Comparison of ENCODE assay signal across 8 mouse cellular contexts in genomic region chr17:31330622-31331021, GRCm38 (mm10). TPM values are rescaled to one million over a fixed set of nuclear protein-coding genes. Genes with fewer than 3 reads are reported as not detected.
DNase-seq lines count a peak whose midpoint lies in the region; ATAC-seq lines count a peak whose summit lies in the region.

No protein-coding gene starts in this region.

- no peaks in the 10 kb centered on the region for H3K27me3 ChIP-seq in forebrain, embryonic 11.5 days (ENCODE audit: control insufficient read depth, insufficient read depth, low read length)
- H3K27me3 ChIP-seq in forebrain, embryonic 16.5 days (replicated peaks; ENCODE audit: control insufficient read depth, insufficient read depth, low read length): no peaks in the 10 kb centered on the region
- H3K27me3 ChIP-seq in embryonic facial prominence, embryonic 14.5 days (replicated peaks; ENCODE audit: control insufficient read depth, insufficient read depth, low read length): no peaks in the 10 kb centered on the region

- peak; percentile 83 for DNase-seq in forebrain, embryonic 11.5 days (ENCODE audit: low spot score)
- DNase-seq in A20 (ENCODE audit: low read depth, low spot score): peak; percentile 70
- peak; percentile 66 for DNase-seq in adrenal gland, postnatal 25 days
- DNase-seq in embryonic facial prominence, embryonic 14.5 days (ENCODE audit: low spot score): peak; percentile 48
- DNase-seq in kidney, postnatal 10 days: peak; percentile 81
- DNase-seq in lung, postnatal 25 days (ENCODE audit: low spot score): peak; percentile 56
- DNase-seq in spleen, postnatal 4 days (ENCODE audit: low spot score in 2 of 2): peak; percentile 54 to 79

- H3K9ac ChIP-seq in forebrain, embryonic 11.5 days (ENCODE audit: low read length): no peak overlapping the region
- no peak overlapping the region for H3K9ac ChIP-seq in forebrain, embryonic 16.5 days (replicated peaks; ENCODE audit: low read depth, low read length)
- no peak overlapping the region for H3K9ac ChIP-seq in embryonic facial prominence, embryonic 14.5 days (ENCODE audit: low read depth, low read length)

- no peak overlapping the region for H3K27ac ChIP-seq in forebrain, embryonic 11.5 days (ENCODE audit: low read depth, low read length)
- no peak overlapping the region for H3K27ac ChIP-seq in forebrain, embryonic 16.5 days (ENCODE audit: low read length)
- no peak overlapping the region for H3K27ac ChIP-seq in embryonic facial prominence, embryonic 14.5 days (replicated peaks; ENCODE audit: low read depth, low read length)

- ATAC-seq in forebrain, embryonic 11.5 days (replicated peaks; ENCODE audit: low FRiP score): no peak
- ATAC-seq in forebrain, embryonic 16.5 days: no peak
- 0 out of 2 replicates have a peak, but pooled peaks have one; percentile 30 for ATAC-seq in embryonic facial prominence, embryonic 14.5 days (ENCODE audit: low read depth)

- H3K9me3 ChIP-seq in forebrain, embryonic 11.5 days (ENCODE audit: control insufficient read depth, low read length): no peaks in the 10 kb centered on the region
- no peaks in the 10 kb centered on the region for H3K9me3 ChIP-seq in forebrain, embryonic 16.5 days (ENCODE audit: control insufficient read depth, low read length)
- H3K9me3 ChIP-seq in embryonic facial prominence, embryonic 14.5 days (ENCODE audit: control insufficient read depth, low read length): 0 out of 2 replicates have a peak, but pooled peaks cover 4% of the 10 kb centered on the region

- WGBS in forebrain, embryonic 11.5 days: 47% methylated on average over 4 of the region's 4 CpGs
- WGBS in forebrain, embryonic 16.5 days: 32% methylated on average over 4 of the region's 4 CpGs
- WGBS in embryonic facial prominence, embryonic 14.5 days: 40% methylated on average over 4 of the region's 4 CpGs

- no peaks in the 10 kb centered on the region for H3K36me3 ChIP-seq in forebrain, embryonic 11.5 days (ENCODE audit: control insufficient read depth, insufficient read depth, low read length)
- no peaks in the 10 kb centered on the region for H3K36me3 ChIP-seq in forebrain, embryonic 16.5 days (ENCODE audit: control insufficient read depth, insufficient read depth)
- no peaks in the 10 kb centered on the region for H3K36me3 ChIP-seq in embryonic facial prominence, embryonic 14.5 days (ENCODE audit: control insufficient read depth, insufficient read depth, low read length)

- no peak overlapping the region for H3K4me2 ChIP-seq in forebrain, embryonic 11.5 days (ENCODE audit: low read depth, low read length, severe bottlenecking)
- no peak overlapping the region for H3K4me2 ChIP-seq in forebrain, embryonic 16.5 days (ENCODE audit: low read length)
- no peak overlapping the region for H3K4me2 ChIP-seq in embryonic facial prominence, embryonic 14.5 days (ENCODE audit: low read depth, low read length)

- H3K4me3 ChIP-seq in forebrain, embryonic 11.5 days (ENCODE audit: low read depth, low read length): no peak overlapping the region
- no peak overlapping the region for H3K4me3 ChIP-seq in forebrain, embryonic 16.5 days (replicated peaks; ENCODE audit: low read length)
- H3K4me3 ChIP-seq in embryonic facial prominence, embryonic 14.5 days (ENCODE audit: low read depth, low read length): no peak overlapping the region

- no peaks in the 10 kb centered on the region; the same call in 1 of the 2 replicates for H3K4me1 ChIP-seq in forebrain, embryonic 11.5 days (replicated peaks; ENCODE audit: control insufficient read depth, insufficient read depth, low read length)
- peaks cover 8% of the 10 kb centered on the region; the same call in 1 of the 2 replicates for H3K4me1 ChIP-seq in forebrain, embryonic 16.5 days (replicated peaks; ENCODE audit: control insufficient read depth, insufficient read depth, low read length)
- no peaks in the 10 kb centered on the region; the same call in 1 of the 2 replicates for H3K4me1 ChIP-seq in embryonic facial prominence, embryonic 14.5 days (ENCODE audit: control insufficient read depth, insufficient read depth, low read length)

RNA-seq across cellular contexts. Expression of gene Slc37a1, which starts 44.0 kb away (rescaled TPM):
- polyA plus RNA-seq in forebrain, embryonic 11.5 days (2014; fragmentation: Nextera tagmentation; extraction: Ambion mirVana): 5.8 and 6.0 TPM in 2 replicates
- polyA plus RNA-seq in forebrain, embryonic 16.5 days (2015; fragmentation: Nextera tagmentation; extraction: Ambion mirVana): 9.9 and 14.2 TPM in 2 replicates
- total RNA-seq in adrenal gland, postnatal 25 days (2021): 15.5 and 16.3 TPM in 2 replicates
- polyA plus RNA-seq in embryonic facial prominence, embryonic 14.5 days (2014; fragmentation: Nextera tagmentation; extraction: Ambion mirVana): 3.2 TPM in 2 replicates

RNA-seq across cellular contexts. Expression of gene Rsph1, which starts 53.4 kb away (rescaled TPM):
- polyA plus RNA-seq in forebrain, embryonic 11.5 days (2014; fragmentation: Nextera tagmentation; extraction: Ambion mirVana): 2.1 and 2.6 TPM in 2 replicates
- 3.7 and 4.5 TPM in 2 replicates for polyA plus RNA-seq in forebrain, embryonic 16.5 days (2015; fragmentation: Nextera tagmentation; extraction: Ambion mirVana)
- total RNA-seq in adrenal gland, postnatal 25 days (2021): 4.3 and 6.4 TPM in 2 replicates
- 2.8 and 7.8 TPM in 2 replicates for polyA plus RNA-seq in embryonic facial prominence, embryonic 14.5 days (2014; fragmentation: Nextera tagmentation; extraction: Ambion mirVana)

RNA-seq across cellular contexts. Expression of gene Pde9a, which starts 55.4 kb away (rescaled TPM):
- 30.4 and 33.7 TPM in 2 replicates for polyA plus RNA-seq in forebrain, embryonic 11.5 days (2014; fragmentation: Nextera tagmentation; extraction: Ambion mirVana)
- polyA plus RNA-seq in forebrain, embryonic 16.5 days (2015; fragmentation: Nextera tagmentation; extraction: Ambion mirVana): 55.6 and 62.2 TPM in 2 replicates
- total RNA-seq in adrenal gland, postnatal 25 days (2021): 1.4 and 2.5 TPM in 2 replicates
- polyA plus RNA-seq in embryonic facial prominence, embryonic 14.5 days (2014; fragmentation: Nextera tagmentation; extraction: Ambion mirVana): 14.5 and 18.7 TPM in 2 replicates
